Mouse (Mus musculus) heart, embryonic 14.5 days (tissue): ENCODE data around the gene Tuba1a. TPM values are rescaled to one million over a fixed set of nuclear protein-coding genes. Genes with fewer than 3 reads are reported as not detected.

Experiments used
- ATAC-seq: fragments of 200-750 bp; cut with Nextera tagmentation; 2 replicates; pipeline ENCODE4 v1.8.0; 2017; ENCODE audit warnings: low read depth, moderate TSS enrichment; ENCODE audit not compliant: insufficient number of reproducible peaks, insufficient read depth, low FRiP score
- H3K27ac ChIP-seq, 2 experiments: fragments of 200-500 bp in 1 of 2; fragments of 300-500 bp in 1 of 2; sonication (generic) in 1 of 2; replicated peaks in 1 of 2; 2 replicates each; pipeline ENCODE4 v1.5.1; 2012 to 2014; ENCODE audit warnings: low read depth in 2 of 2, low read length in 2 of 2, control low read depth in 1 of 2, mild to moderate bottlenecking in 1 of 2, mixed read lengths in 1 of 2; ENCODE audit not compliant: control insufficient read depth in 1 of 2, insufficient read depth in 1 of 2
- H3K27me3 ChIP-seq: fragments of 300-500 bp; sonication (generic); 2 replicates; pipeline ENCODE4 v1.6.1; 2014; ENCODE audit warnings: mild to moderate bottlenecking, low read length, control low read depth; ENCODE audit not compliant: control insufficient read depth, insufficient read depth
- H3K36me3 ChIP-seq: fragments of 300-500 bp; sonication (generic); 2 replicates; pipeline ENCODE4 v1.6.1; 2014; ENCODE audit warnings: mild to moderate bottlenecking, control low read depth, low read length, mixed read lengths; ENCODE audit not compliant: control insufficient read depth, insufficient read depth
- H3K4me1 ChIP-seq, 2 experiments: fragments of 200-500 bp in 1 of 2; fragments of 300-500 bp in 1 of 2; sonication (generic) in 1 of 2; 2 replicates each; pipeline ENCODE4 v1.6.1; 2012 to 2014; ENCODE audit warnings: low read length in 2 of 2, control low read depth in 1 of 2, mixed read lengths in 1 of 2; ENCODE audit not compliant: control insufficient read depth in 2 of 2, insufficient read depth in 2 of 2
- H3K4me2 ChIP-seq: fragments of 300-500 bp; sonication (generic); 2 replicates; pipeline ENCODE4 v1.6.1; 2014; ENCODE audit warnings: mild to moderate bottlenecking, low read length
- H3K4me3 ChIP-seq, 2 experiments: fragments of 200-500 bp in 1 of 2; fragments of 300-500 bp in 1 of 2; sonication (generic) in 1 of 2; 2 replicates each; pipeline ENCODE4 v1.5.1; 2012 to 2014; ENCODE audit warnings: low read length in 2 of 2, mild to moderate bottlenecking in 2 of 2, control low read depth in 1 of 2, low read depth in 1 of 2, moderate library complexity in 1 of 2; ENCODE audit not compliant: control insufficient read depth in 1 of 2, insufficient read depth in 1 of 2
- H3K9ac ChIP-seq: fragments of 300-500 bp; sonication (generic); 2 replicates; pipeline ENCODE4 v1.6.1; 2014; ENCODE audit warnings: mild to moderate bottlenecking, low read length
- H3K9me3 ChIP-seq: fragments of 300-500 bp; sonication (generic); 2 replicates; pipeline ENCODE4 v1.6.1; 2016; ENCODE audit warnings: low read length, control low read depth; ENCODE audit not compliant: control insufficient read depth
- WGBS: fragments of 180-500 bp; shearing (Covaris S2); extraction: QIAGEN DNeasy Blood & Tissue Kit; methylation state at CpG from one replicate; pipeline ENCODE4 v1.1.7; 2014; 5-methylcytosine and 5-hydroxymethylcytosine counted together
- polyA plus RNA-seq: library from polyadenylated mRNA; unstranded; fragments of >200 nt; fragmentation: Nextera tagmentation; extraction: Ambion mirVana; gene quantifications from 2 replicates; pipeline ENCODE4 v1.2.1, GENCODE M21; 2014

The Tuba1a gene
- polyA plus RNA-seq, 1 experiment from 2014 or later: 917 TPM

- no peaks in the 10 kb centered on the region for H3K27me3 ChIP-seq
- H3K4me3 ChIP-seq: no peak overlapping the region
- H3K4me2 ChIP-seq: peak overlapping the region; percentile 94
- no peaks in the 10 kb centered on the region for H3K9me3 ChIP-seq
- H3K27ac ChIP-seq: no peak overlapping the region
- H3K36me3 ChIP-seq: peaks cover 39% of the 10 kb centered on the region
- WGBS: 90% methylated on average over 4 of the region's 4 CpGs
- 0 out of 2 replicates have a peak overlapping the region, but pooled peaks have one; percentile 89 for H3K9ac ChIP-seq
- ATAC-seq: no peak
- H3K4me1 ChIP-seq: peaks cover 0 to 20% of the 10 kb centered on the region in 2 experiments
These were observed 37.5 kb downstream of the Tuba1a start for GRCm38 (mm10) chr15:98916016-98916415.

DNA sequence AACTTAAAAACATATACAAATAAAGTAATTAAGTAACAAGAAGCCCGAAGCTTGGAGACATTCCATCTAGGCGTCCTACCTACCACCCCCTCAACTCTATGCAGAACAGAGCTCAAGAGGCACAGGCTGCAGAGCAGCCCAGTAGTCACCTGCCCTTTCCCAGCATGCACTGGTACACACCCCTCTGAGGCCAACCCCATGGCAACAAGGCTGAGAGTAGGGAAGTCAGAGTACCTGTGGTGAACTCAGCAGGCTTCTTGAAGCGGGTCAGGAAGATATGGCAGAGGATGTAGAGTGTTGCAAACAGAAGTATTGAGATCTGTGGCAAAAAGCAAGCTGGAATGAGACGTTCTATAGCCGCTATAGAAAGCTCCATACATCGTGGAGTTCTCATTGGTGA, 38.6 kb downstream of the Tuba1a start:
- H3K4me1 ChIP-seq: peaks cover 0 to 20% of the 10 kb centered on the region in 2 experiments
- no peak overlapping the region for H3K27ac ChIP-seq
- no peak overlapping the region for H3K4me2 ChIP-seq
- WGBS: 91% methylated on average over 6 of the region's 6 CpGs
- ATAC-seq: no peak
- H3K9ac ChIP-seq: no peak overlapping the region
- no peak overlapping the region for H3K4me3 ChIP-seq
- H3K36me3 ChIP-seq: peaks cover 49% of the 10 kb centered on the region
- H3K9me3 ChIP-seq: no peaks in the 10 kb centered on the region
- no peaks in the 10 kb centered on the region for H3K27me3 ChIP-seq

DNA sequence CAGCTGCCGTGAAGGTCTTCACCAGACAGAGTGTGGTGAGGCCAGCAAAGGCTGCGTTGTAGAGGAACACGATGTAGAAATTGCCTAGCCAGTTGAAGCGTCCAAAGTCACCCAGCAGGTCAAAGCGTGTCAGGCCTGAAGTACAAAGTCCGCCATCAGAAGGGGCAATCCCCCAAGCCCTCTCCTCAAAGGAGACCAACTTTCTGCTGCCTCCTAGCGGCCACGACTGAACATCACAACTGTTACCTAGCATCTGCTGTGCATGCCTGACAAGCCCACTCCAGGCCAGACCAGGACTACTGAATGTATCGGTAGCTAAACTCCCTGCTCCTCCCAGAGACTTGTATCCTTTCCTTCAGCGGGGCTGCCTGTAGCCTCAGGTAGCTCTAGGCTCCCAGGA, 48.8 kb downstream of the Tuba1a start:
- peaks cover 65% of the 10 kb centered on the region for H3K36me3 ChIP-seq

GRCm38 (mm10) chr15:98902600-98902999, 50.9 kb downstream of the Tuba1a start:
- H3K36me3 ChIP-seq: peaks cover 44% of the 10 kb centered on the region
- no peak for ATAC-seq
- H3K27me3 ChIP-seq: peaks cover 17% of the 10 kb centered on the region
- H3K9me3 ChIP-seq: no peaks in the 10 kb centered on the region
- peaks cover 4 to 9% of the 10 kb centered on the region in 2 experiments; a peak in 3 of 4 replicates for H3K4me1 ChIP-seq
- 76% methylated on average over 2 of the region's 2 CpGs for WGBS
- H3K27ac ChIP-seq: no peak overlapping the region
- H3K4me2 ChIP-seq: no peak overlapping the region
- H3K9ac ChIP-seq: no peak overlapping the region
- no peak overlapping the region for H3K4me3 ChIP-seq

More for the DNA sequence above, 48.8 kb downstream of the Tuba1a start:
- Histone ChIP-seq H3K27me3 (no peaks in the 10 kb centered on the region), H3K4me3 (no peak overlapping the region), H3K9me3 (no peaks in the 10 kb centered on the region), H3K4me2 (no peak overlapping the region), H3K27ac (no peak overlapping the region), H3K9ac (no peak overlapping the region), H3K4me1 (no peaks in the 10 kb centered on the region)
- no peak for ATAC-seq
- WGBS: 32% methylated on average over 10 of the region's 10 CpGs

GRCm38 (mm10) chr15:98901530-98901929, 52.0 kb downstream of the Tuba1a start:
- WGBS: 64% methylated on average over 1 of the region's 1 CpGs
- H3K4me2 ChIP-seq: no peak overlapping the region
- peaks cover 5 to 18% of the 10 kb centered on the region in 2 experiments; a peak in 3 of 4 replicates for H3K4me1 ChIP-seq
- H3K4me3 ChIP-seq: no peak overlapping the region
- no peak overlapping the region for H3K27ac ChIP-seq
- H3K27me3 ChIP-seq: peaks cover 27% of the 10 kb centered on the region
- no peak overlapping the region for H3K9ac ChIP-seq
- no peaks in the 10 kb centered on the region for H3K9me3 ChIP-seq
- no peak for ATAC-seq
- peaks cover 34% of the 10 kb centered on the region for H3K36me3 ChIP-seq

Other genes starting within 250 kb of the Tuba1a start
- gene Ccdc65, start 245.5 kb downstream of the Tuba1a start, polyA plus RNA-seq: 0.42 and 0.89 TPM in 2 replicates
- gene Fkbp11, start 225.5 kb downstream of the Tuba1a start, polyA plus RNA-seq: 21.5 and 23.4 TPM in 2 replicates
- 26.7 and 31.9 TPM in 2 replicates for gene Arf3, start 190.5 kb downstream of the Tuba1a start, polyA plus RNA-seq
- not detected in 2 replicates for gene Wnt10b, start 175.6 kb downstream of the Tuba1a start, polyA plus RNA-seq
- gene Wnt1, start 163.8 kb downstream of the Tuba1a start, polyA plus RNA-seq: not detected in 2 replicates
- gene Ddn, start 144.2 kb downstream of the Tuba1a start, polyA plus RNA-seq: 0.22 and 0.51 TPM in 2 replicates
- 82.0 and 85.5 TPM in 2 replicates for gene Prkag1, start 122.2 kb downstream of the Tuba1a start, polyA plus RNA-seq
- gene Kmt2d, start 82.5 kb downstream of the Tuba1a start, polyA plus RNA-seq: 12.7 and 13.0 TPM in 2 replicates
- gene Rhebl1, start 59.2 kb downstream of the Tuba1a start, polyA plus RNA-seq: 4.0 and 4.9 TPM in 2 replicates
- gene Dhh, start 55.2 kb downstream of the Tuba1a start, polyA plus RNA-seq: 0.93 and 1.1 TPM in 2 replicates
- gene Lmbr1l, start 35.5 kb downstream of the Tuba1a start, polyA plus RNA-seq: 3.5 and 5.7 TPM in 2 replicates
- 1,494 and 1,560 TPM in 2 replicates for gene Tuba1b, start 19.1 kb downstream of the Tuba1a start, polyA plus RNA-seq
- not detected in 2 replicates for gene Gm49450, start 152 bp downstream of the Tuba1a start, polyA plus RNA-seq
- gene Tuba1c, start 76.2 kb upstream of the Tuba1a start, polyA plus RNA-seq: 143 and 146 TPM in 2 replicates
- gene Prph, start 101.5 kb upstream of the Tuba1a start, polyA plus RNA-seq: 0.36 and 3.2 TPM in 2 replicates
- 14.8 and 16.5 TPM in 2 replicates for gene Troap, start 120.9 kb upstream of the Tuba1a start, polyA plus RNA-seq
- gene C1ql4, start 134.1 kb upstream of the Tuba1a start, polyA plus RNA-seq: 0.27 and 0.41 TPM in 2 replicates
- 0.93 and 1.3 TPM in 2 replicates for gene Dnajc22, start 139.5 kb upstream of the Tuba1a start, polyA plus RNA-seq
- 34.8 and 35.9 TPM in 2 replicates for gene Spats2, start 172.2 kb upstream of the Tuba1a start, polyA plus RNA-seq